Mouse (Mus musculus) neutrophil, adult 59 days (primary cell): ENCODE results near the gene Galntl6. TPM values are rescaled to one million over a fixed set of nuclear protein-coding genes. Genes with fewer than 3 reads are reported as not detected.

ENCODE experiments used
- total RNA-seq, 2 experiments: library from RNA; stranded (reverse); gene quantifications; 1 replicate in 1 of 2; 2 replicates in 1 of 2; pipeline ENCODE4 v1.2.4; 2023

The Galntl6 gene
- total RNA-seq, result not detected

DNA sequence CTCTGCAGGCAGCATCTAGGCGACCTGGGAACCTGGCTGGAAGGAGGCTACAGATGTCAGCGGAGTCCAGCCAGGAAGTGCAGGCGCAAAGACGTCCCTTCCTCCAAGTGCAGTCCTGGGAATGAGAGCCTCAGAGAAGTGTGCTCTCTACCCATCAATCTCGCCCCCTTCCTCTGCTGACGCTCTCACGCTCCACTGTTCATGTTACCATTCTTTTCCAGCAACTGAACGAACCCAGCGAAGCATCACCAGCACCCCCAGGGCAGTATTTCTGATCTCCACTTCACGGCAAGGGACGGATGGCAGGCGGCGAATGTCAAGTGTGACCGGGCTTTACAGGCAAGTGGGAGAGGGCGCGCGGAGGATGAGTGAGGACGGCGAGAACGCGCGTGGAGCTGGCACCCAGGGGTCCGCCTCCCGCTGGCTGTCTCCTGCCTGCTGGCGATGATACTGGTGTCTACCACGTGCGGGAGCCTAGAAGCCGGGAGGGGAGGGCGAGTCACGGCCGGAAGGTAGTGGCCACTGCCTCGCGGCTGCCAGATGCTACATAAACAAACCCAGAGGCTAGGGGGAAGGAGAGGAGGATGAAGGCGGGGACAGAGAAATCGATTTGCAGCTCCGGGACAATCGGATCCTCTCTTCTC, at the start of gene Galntl6:
Gene Galntl6, minus strand, starts transcription at position 445 of the 644 bp plus-strand sequence.

DNA sequence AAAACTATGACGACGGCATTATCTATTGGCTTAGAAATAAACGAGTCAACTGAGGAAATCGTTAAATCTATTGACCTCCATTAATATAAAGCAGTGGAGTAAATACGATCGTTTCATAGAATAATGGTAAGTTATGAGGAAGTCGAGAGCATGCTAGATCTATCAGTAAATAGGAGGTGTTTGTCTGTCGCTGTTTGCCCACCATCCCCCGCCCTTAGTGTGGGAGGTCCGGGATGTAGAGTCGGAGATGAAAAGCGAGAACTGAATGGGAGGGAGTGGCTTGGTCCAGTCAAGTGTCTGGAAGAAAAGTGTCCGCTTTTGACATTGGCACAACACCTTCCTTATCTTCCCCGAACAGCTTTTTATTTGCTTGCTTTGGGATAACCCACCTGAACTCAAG, 763 bp downstream of the Galntl6 start, which contains the start of gene BC030500:
Gene BC030500, plus strand, starts transcription at position 79 of the 400 bp plus-strand sequence.

Other genes with a start within 250 kb of the Galntl6 start
- not detected for gene BC030500, start 885 bp downstream of the Galntl6 start, total RNA-seq